Mouse (Mus musculus) gastrocnemius, adult 18-20 months (tissue): ENCODE measurements around the gene Acot7. TPM values are rescaled to one million over a fixed set of nuclear protein-coding genes. Genes with fewer than 3 reads are reported as not detected.
A peak's percentile ranks its signal among the peaks of the same experiment; 100 is the strongest.

Source experiments
- DNase-seq: peaks from one replicate; pipeline ENCODE4 v3.0.0; 2021; ENCODE audit warnings: low spot score
- total RNA-seq, 2 experiments: library from RNA; stranded (reverse); gene quantifications; 2 replicates each; pipeline ENCODE4 v1.2.3; 2021

The Acot7 gene
- total RNA-seq, 2 experiments from 2014 or later, result 16.2 to 18.8 TPM

- peak; percentile 83 for DNase-seq
Measured at GRCm38 (mm10) chr4:152272449-152273049, 94.6 kb downstream of the Acot7 start.

GRCm38 (mm10) chr4:152273191-152273590 lies 95.3 kb downstream of the Acot7 start:
- no peak for DNase-seq

- peak; percentile 45 for DNase-seq
Measured at GRCm38 (mm10) chr4:152273621-152274236, 95.8 kb downstream of the Acot7 start, which contains the start of gene Gpr153. TSS of gene Gpr153 (plus strand) at chr4:152274232.

- DNase-seq, result peak; percentile 46
Measured at GRCm38 (mm10) chr4:152274681-152275131, 96.8 kb downstream of the Acot7 start.

- DNase-seq, result no peak
Measured at GRCm38 (mm10) chr4:152276389-152277347, 98.7 kb downstream of the Acot7 start.

GRCm38 (mm10) chr4:152277916-152278315 lies 100.0 kb downstream of the Acot7 start:
- DNase-seq, result no peak

- no peak for DNase-seq
Measured at GRCm38 (mm10) chr4:152278986-152279385, 101.1 kb downstream of the Acot7 start.

- no peak for DNase-seq
Measured at GRCm38 (mm10) chr4:152281601-152282000, 103.7 kb downstream of the Acot7 start.

- DNase-seq, result no peak
Measured at GRCm38 (mm10) chr4:152282721-152283120, 104.8 kb downstream of the Acot7 start.

GRCm38 (mm10) chr4:152283186-152283950 lies 105.4 kb downstream of the Acot7 start:
- peak; percentile 81 for DNase-seq

GRCm38 (mm10) chr4:152285505-152285904 lies 107.6 kb downstream of the Acot7 start:
- DNase-seq, result peak; percentile 78

GRCm38 (mm10) chr4:152286183-152286582 lies 108.2 kb downstream of the Acot7 start:
- DNase-seq, result no peak

GRCm38 (mm10) chr4:152286887-152287286 lies 109.0 kb downstream of the Acot7 start:
- peak; percentile 52 for DNase-seq

GRCm38 (mm10) chr4:152287317-152288120 lies 109.6 kb downstream of the Acot7 start:
- no peak for DNase-seq

GRCm38 (mm10) chr4:152288398-152288945 lies 110.5 kb downstream of the Acot7 start:
- no peak for DNase-seq

- DNase-seq, result no peak
Measured at GRCm38 (mm10) chr4:152290385-152290784, 112.5 kb downstream of the Acot7 start.

GRCm38 (mm10) chr4:152290991-152291390 lies 113.1 kb downstream of the Acot7 start:
- DNase-seq, result no peak

GRCm38 (mm10) chr4:152291562-152291961 lies 113.6 kb downstream of the Acot7 start, which contains the start of gene Hes3:
TSS of gene Hes3 (minus strand) at chr4:152291662.
- DNase-seq, result no peak

- no peak for DNase-seq
Measured at GRCm38 (mm10) chr4:152292102-152292765, 114.3 kb downstream of the Acot7 start.
